Mouse (Mus musculus): Measurements from ENCODE around the gene Phip.

Gene Phip

GRCm38 (mm10) chr9:82975342-82976215 lies at the start of gene Phip:
Phip (minus strand) TSS chr9:82975516.
- peak; percentile 95 for DNase-seq

DNA sequence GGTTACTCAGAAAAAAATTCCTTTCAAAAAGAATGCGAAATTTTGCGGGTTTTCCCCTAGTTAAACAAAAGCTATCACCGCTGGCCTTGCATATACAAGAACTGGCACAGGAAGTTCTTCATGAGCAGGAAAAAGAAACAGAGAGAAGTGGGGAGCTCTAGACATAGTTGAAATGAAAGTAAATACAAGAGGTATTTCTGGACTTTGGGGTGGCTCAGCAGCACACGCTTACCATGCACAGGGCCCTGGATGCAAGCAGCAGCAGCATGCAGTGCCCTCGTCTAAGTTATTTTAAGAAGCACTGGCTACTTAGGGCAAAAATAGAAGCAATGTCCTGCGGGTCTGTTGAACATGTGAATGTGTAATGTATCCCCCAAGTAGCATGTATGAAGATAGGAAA lies 48.4 kb upstream of the Phip start:
- DNase-seq = no peak

DNA sequence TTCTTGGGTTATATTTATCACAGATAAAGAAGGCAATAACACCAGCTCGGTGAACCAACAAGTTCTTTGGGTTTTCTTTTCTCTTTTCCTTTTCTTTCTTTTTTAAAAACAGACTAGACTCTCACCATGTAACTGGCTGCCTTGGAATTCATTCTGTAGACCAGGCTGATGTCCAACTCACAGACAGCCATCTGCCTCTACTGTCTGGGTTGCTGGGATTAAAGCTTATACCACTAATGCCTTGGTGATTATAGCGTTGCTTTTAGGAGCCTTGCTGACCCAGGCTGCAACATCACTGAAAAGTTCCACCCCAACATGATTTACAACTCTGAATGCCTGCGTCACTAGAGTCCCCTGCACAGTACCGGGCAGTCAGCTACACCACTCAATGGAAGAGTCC lies 39.2 kb upstream of the Phip start:
- no peak for DNase-seq

- no peak for DNase-seq
Observed at GRCm38 (mm10) chr9:83008306-83008705, 33.0 kb upstream of the Phip start.

DNA sequence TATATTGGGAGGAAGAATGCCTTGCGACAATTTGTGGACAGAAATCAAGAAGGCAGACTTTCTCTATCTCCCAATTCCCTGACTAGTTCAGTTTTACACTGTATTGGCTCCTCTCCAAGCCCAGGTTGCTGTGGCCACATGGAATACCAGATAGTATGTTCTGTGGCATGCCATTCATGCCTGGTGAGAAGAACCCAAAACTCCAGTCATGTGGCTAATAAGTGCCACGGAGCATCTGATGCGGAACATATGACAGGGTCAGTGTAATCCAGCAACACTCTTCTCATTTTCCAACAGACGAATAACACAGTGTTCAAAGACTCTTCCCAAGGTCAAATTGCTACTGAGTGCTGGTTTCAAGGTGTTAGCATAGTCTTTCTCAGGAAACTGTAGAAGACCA lies 26.0 kb upstream of the Phip start:
- DNase-seq = no peak

GRCm38 (mm10) chr9:82997765-82998500 lies 22.6 kb upstream of the Phip start:
- DNase-seq = no peak

DNA sequence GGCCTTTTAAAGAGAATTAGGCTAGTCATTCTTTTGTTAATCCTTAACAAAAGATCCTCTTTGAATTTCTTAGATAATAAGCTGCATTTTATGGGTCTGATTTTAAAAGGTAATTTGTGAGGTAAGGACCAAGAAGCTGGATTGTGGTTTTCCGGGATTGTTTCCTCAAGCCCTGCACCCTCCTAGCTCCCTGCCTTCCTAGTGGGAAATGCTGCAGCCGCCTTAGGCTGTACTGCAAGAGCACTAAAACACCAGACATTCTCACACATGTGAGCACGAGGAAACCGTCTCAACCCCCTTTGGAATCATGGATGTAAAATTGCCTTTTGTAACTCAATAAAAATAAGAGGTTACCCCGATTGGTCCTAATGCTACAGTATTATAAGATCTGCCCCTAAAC lies 1.6 kb upstream of the Phip start:
- DNase-seq = peak; percentile 32

GRCm38 (mm10) chr9:82976219-82976618 lies 903 bp upstream of the Phip start:
- no peak for DNase-seq

DNA sequence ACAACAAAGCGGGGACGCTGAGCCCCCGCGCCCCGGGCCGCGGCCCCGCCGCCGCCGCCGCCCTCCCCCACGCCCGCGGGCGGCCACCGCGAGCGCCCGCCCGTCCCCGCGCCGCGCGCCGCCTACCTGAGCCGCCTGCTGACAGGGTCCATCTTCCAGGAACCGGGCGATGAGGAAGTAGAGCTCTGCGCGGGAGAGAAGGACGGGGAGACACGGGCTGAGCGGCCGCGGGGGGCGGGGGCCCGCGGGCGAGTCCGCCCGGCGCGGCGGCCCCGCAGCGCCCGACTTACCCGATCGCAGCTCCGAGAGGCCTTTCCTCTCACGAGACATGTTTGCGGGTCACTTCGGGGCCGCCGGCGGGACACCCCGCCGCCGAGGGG lies 364 bp downstream of the Phip start:
- no peak for DNase-seq

GRCm38 (mm10) chr9:82974187-82974861 lies 992 bp downstream of the Phip start:
- DNase-seq = peak; percentile 82

DNA sequence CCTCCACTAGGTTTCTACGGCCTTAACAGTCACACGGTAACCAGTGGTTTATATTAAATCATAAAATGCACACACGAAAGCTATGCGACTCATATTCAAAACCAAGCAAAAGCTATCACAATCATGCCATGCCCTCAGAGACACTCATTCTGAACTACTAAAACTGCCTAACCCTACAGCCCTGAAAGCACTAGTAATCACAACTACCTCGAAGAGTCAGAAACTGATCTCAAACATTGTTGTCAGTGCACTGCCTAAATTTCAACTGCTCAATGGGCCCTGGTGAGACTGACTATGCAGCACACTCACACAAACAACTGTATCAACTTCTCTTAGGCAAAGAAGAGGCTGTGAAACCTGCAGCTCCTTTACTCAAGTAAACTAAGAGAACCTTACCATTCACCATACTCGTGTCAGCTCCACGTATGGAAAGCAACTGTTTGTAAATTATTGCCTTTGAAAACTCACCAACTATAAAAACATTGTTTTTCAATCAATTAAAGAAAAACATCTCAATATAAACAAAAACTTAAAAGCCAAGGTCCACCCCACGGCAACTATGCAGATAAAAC lies 1.9 kb downstream of the Phip start:
- DNase-seq = no peak

- no peak for DNase-seq
Observed at GRCm38 (mm10) chr9:82971433-82971832, 3.9 kb downstream of the Phip start.

DNA sequence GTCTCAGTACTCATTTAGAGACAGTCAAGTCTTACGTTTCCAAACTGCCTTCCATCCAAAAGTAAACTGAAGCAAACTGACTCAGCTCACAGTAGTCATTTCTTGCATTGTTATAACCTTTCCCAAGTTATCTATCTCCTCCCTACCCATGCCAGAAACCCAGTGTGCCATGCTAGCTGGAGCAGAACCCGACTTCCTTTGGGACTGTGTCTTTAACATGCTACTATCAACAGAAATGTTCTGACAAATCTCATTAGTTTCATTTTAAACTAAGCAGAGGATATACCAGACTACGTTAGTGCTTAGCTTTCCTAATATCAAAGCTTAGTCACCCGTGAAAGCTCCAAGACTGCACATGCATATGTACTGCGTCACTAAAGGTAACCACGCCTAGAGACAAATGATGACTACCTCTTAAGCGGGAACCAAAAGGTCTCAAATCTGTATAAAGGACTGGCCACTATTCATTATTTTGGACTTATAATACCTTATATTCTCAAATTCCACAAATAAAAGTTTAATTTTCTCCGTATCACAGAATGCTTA lies 8.2 kb downstream of the Phip start:
- DNase-seq = no peak

DNA sequence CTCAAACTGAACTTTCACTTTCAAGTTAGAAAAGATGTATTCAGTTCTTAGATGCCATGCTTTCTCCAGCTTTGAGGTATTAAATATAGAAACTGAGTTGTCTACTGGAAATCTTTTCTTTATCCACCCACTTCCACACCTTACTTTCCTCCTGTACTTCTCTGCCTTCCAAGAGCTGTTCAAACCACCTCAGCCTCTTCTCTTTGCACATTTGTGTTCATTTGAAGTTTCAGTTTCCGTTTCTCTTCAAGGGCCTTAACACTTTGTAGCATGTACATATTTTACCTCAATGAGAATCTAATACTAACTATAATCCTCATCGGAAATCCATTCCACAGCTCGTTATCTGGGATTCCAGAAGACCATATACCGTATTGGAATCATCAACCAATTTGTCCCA lies 11.3 kb downstream of the Phip start:
- DNase-seq = no peak

DNA sequence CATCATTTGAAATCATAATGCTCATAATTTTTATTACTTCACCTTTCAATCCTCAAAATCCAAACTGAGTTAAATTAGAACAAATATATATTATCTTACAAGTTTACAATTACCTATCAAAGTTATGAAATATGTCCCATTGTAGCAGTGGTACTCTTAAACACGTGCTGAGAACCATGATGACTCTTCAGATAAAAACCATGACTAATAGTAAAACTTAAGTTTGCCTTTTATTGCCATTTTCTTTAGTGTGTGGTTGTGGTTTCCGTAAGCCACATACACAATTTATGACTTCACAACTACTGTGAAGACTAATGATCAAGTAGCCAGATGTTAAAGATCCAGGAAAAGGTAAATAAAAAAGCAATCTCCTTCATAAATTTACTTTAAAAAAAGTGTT lies 14.0 kb downstream of the Phip start:
- no peak for DNase-seq

- DNase-seq = no peak
Observed at GRCm38 (mm10) chr9:82955267-82955666, 20.0 kb downstream of the Phip start.

DNA sequence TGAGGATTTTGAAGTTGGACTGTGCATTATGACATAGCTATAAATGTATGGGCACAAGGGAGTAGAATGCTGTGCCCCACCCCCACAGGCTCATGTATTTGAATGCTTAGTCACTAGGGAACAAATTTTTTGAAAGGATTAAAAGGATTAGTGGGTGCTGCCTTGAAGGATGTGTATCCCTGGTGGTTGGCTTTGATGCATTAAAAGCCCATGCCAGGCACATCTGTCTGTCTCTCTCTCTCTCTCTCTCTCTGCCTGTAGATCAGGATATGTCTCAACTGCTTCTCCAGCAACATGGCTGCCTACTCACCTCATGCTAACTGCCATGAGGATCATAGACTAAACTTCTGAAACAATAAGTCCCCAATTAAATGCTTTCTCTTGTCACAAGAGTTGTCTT lies 23.0 kb downstream of the Phip start:
- DNase-seq = no peak

GRCm38 (mm10) chr9:82951435-82952004 lies 23.8 kb downstream of the Phip start:
- DNase-seq = no peak

DNA sequence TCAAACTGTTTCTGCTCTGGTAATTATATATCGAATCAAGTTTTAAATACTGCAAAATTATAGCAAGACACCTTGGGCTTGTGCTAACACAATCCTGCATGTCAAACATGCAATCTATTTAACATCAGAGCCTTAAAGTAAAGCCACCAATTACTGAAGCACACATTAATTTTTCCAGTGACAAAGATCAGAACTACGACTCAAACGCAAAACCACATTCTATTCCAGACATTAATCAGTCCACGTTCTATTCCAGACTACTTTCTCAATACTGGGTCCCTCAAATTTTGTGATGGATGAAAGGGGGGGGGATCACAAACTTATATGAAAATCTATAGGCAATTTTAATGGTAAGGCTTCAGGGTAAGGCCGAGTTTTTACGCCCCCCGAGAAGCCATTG lies 68.1 kb downstream of the Phip start:
- DNase-seq = no peak

GRCm38 (mm10) chr9:82888645-82889044 lies 86.7 kb downstream of the Phip start:
- no peak for DNase-seq

- no peak for DNase-seq
Observed at GRCm38 (mm10) chr9:82884177-82884576, 91.1 kb downstream of the Phip start.

GRCm38 (mm10) chr9:82877078-82877477 lies 98.2 kb downstream of the Phip start:
- no peak for DNase-seq

- DNase-seq = no peak
Observed at GRCm38 (mm10) chr9:82867698-82868097, 107.6 kb downstream of the Phip start.
